Mouse (Mus musculus) liver, adult 2 months (tissue): ENCODE data around the gene Scgb3a1. TPM values are rescaled to one million over a fixed set of nuclear protein-coding genes. Genes with fewer than 3 reads are reported as not detected.

ENCODE experiments used
- DNase-seq: peaks from one replicate; pipeline ENCODE4 v3.0.0-alpha.2; 2011; ENCODE audit warnings: low read depth, low spot score; ENCODE audit errors: extremely low read depth
- H3K27ac ChIP-seq: fragments of 200-500 bp; replicated peaks from 2 replicates; pipeline ENCODE4 v1.5.1; 2012; ENCODE audit warnings: low read depth, mild to moderate bottlenecking, control low read depth, inconsistent platforms, low read length; ENCODE audit not compliant: insufficient read depth
- H3K27me3 ChIP-seq: fragments of 200-500 bp; 2 replicates; pipeline ENCODE4 v1.6.1; 2012; ENCODE audit warnings: mild to moderate bottlenecking, moderate library complexity, low read length, inconsistent platforms; ENCODE audit not compliant: control insufficient read depth, insufficient read depth
- H3K36me3 ChIP-seq: fragments of 200-500 bp; 2 replicates; pipeline ENCODE4 v1.6.1; 2012; ENCODE audit warnings: low read length, inconsistent platforms; ENCODE audit not compliant: control insufficient read depth, insufficient read depth
- H3K4me1 ChIP-seq: fragments of 200-500 bp; 2 replicates; pipeline ENCODE4 v1.6.1; 2011; ENCODE audit warnings: low read length; ENCODE audit not compliant: control insufficient read depth, insufficient read depth
- H3K4me3 ChIP-seq: fragments of 200-500 bp; 2 replicates; pipeline ENCODE4 v1.5.1; 2011; ENCODE audit warnings: low read depth, mild to moderate bottlenecking, control low read depth, low read length, moderate library complexity; ENCODE audit not compliant: insufficient read depth
- H3K79me2 ChIP-seq: fragments of 200-500 bp; 2 replicates; pipeline ENCODE4 v1.6.1; 2012; ENCODE audit warnings: inconsistent platforms, mild to moderate bottlenecking, low read length, moderate library complexity; ENCODE audit not compliant: control insufficient read depth, insufficient read depth
- H3K9ac ChIP-seq: fragments of 200-500 bp; 2 replicates; pipeline ENCODE4 v1.6.1; 2012; ENCODE audit warnings: low read depth, mild to moderate bottlenecking, control low read depth, inconsistent platforms, low read length
- CTCF ChIP-seq: fragments of 200-500 bp; IDR thresholded peaks from 2 replicates; pipeline ENCODE4 v1.5.1; 2011; ENCODE audit warnings: low read depth, low read length, control low read depth
- POLR2A ChIP-seq: fragments of 200-500 bp; IDR thresholded peaks from 2 replicates; pipeline ENCODE4 v1.6.1; 2011; ENCODE audit warnings: low read length, control low read depth; ENCODE audit not compliant: insufficient read depth; ENCODE audit errors: extremely low read depth
- WGBS: fragments of 180-500 bp; shearing (Covaris S2); methylation state at CpG from one replicate; pipeline ENCODE4 v1.1.7; 2018; 5-methylcytosine and 5-hydroxymethylcytosine counted together
- polyA plus RNA-seq: library from polyadenylated mRNA; depleted of rRNA; stranded (reverse); fragments of >200 nt; gene quantifications from 2 replicates; pipeline ENCODE4 v1.2.3, GENCODE M21; 2012
- total RNA-seq: library from RNA; depleted of rRNA; stranded (reverse); fragments of >200 nt; gene quantifications from 2 replicates; pipeline ENCODE4 v1.2.3, GENCODE M21; 2014

Scgb3a1 gene
- total and polyA plus RNA-seq, 2 experiments, result 0.22 TPM; not detected in 1

GRCm38 (mm10) chr11:49695013-49695412 lies 31.6 kb downstream of the Scgb3a1 start:
- H3K4me1 ChIP-seq, result peaks cover 5% of the 10 kb centered on the region; the same call in 1 of the 2 replicates
- H3K36me3 ChIP-seq, result peaks cover 10% of the 10 kb centered on the region; the same call in 1 of the 2 replicates
- H3K9ac ChIP-seq, result no peak overlapping the region
- no peak overlapping the region for H3K27ac ChIP-seq
- DNase-seq, result no peak
- H3K4me3 ChIP-seq, result no peak overlapping the region
- no peaks in the 10 kb centered on the region for H3K27me3 ChIP-seq
- 77% methylated on average over 3 of the region's 3 CpGs for WGBS
- peaks cover 23% of the 10 kb centered on the region; the same call in 1 of the 2 replicates for H3K79me2 ChIP-seq
- no peak for TF ChIP-seq POLR2A
- no peak for TF ChIP-seq CTCF

GRCm38 (mm10) chr11:49695695-49696094 lies 32.3 kb downstream of the Scgb3a1 start:
- no peaks in the 10 kb centered on the region for H3K27me3 ChIP-seq
- H3K79me2 ChIP-seq, result peaks cover 19% of the 10 kb centered on the region; the same call in 1 of the 2 replicates
- peaks cover 5% of the 10 kb centered on the region; the same call in 1 of the 2 replicates for H3K4me1 ChIP-seq
- peak; percentile 21 for DNase-seq
- WGBS, result 76% methylated on average over 2 of the region's 2 CpGs
- no peak overlapping the region for H3K9ac ChIP-seq
- H3K27ac ChIP-seq, result no peak overlapping the region
- H3K36me3 ChIP-seq, result peaks cover 8% of the 10 kb centered on the region; the same call in 1 of the 2 replicates
- TF ChIP-seq CTCF, result no peak
- no peak for TF ChIP-seq POLR2A
- no peak overlapping the region for H3K4me3 ChIP-seq

- Histone ChIP-seq H3K79me2 (peaks cover 23% of the 10 kb centered on the region; the same call in 1 of the 2 replicates), H3K27me3 (no peaks in the 10 kb centered on the region), H3K27ac (no peak overlapping the region), H3K9ac (no peak overlapping the region), H3K36me3 (peaks cover 13% of the 10 kb centered on the region), H3K4me1 (peaks cover 5% of the 10 kb centered on the region; the same call in 1 of the 2 replicates), H3K4me3 (no peak overlapping the region)
- no peak for DNase-seq
- WGBS, result 99% methylated on average over 2 of the region's 2 CpGs
- no peak for TF ChIP-seq CTCF
- no peak for TF ChIP-seq POLR2A
These were observed 33.1 kb downstream of the Scgb3a1 start for GRCm38 (mm10) chr11:49696472-49696871.

- no peak for DNase-seq
- no peak overlapping the region for H3K4me3 ChIP-seq
- TF ChIP-seq CTCF (no peak), POLR2A (no peak)
- WGBS, result 61% methylated on average over 5 of the region's 5 CpGs
- no peak overlapping the region for H3K27ac ChIP-seq
- peaks cover 5% of the 10 kb centered on the region; the same call in 1 of the 2 replicates for H3K4me1 ChIP-seq
- H3K79me2 ChIP-seq, result peaks cover 24% of the 10 kb centered on the region; the same call in 1 of the 2 replicates
- peaks cover 22% of the 10 kb centered on the region for H3K36me3 ChIP-seq
- no peaks in the 10 kb centered on the region for H3K27me3 ChIP-seq
- H3K9ac ChIP-seq, result no peak overlapping the region
These were observed 34.4 kb downstream of the Scgb3a1 start for GRCm38 (mm10) chr11:49697779-49698178.

GRCm38 (mm10) chr11:49699079-49699478 lies 35.7 kb downstream of the Scgb3a1 start:
- no peak overlapping the region for H3K4me3 ChIP-seq
- peaks cover 5% of the 10 kb centered on the region; the same call in 1 of the 2 replicates for H3K4me1 ChIP-seq
- H3K36me3 ChIP-seq, result peaks cover 22% of the 10 kb centered on the region
- no peak for DNase-seq
- no peak overlapping the region for H3K27ac ChIP-seq
- WGBS, result 93% methylated on average over 1 of the region's 1 CpGs
- no peak for TF ChIP-seq POLR2A
- TF ChIP-seq CTCF, result no peak
- peaks cover 20% of the 10 kb centered on the region; the same call in 1 of the 2 replicates for H3K79me2 ChIP-seq
- H3K9ac ChIP-seq, result no peak overlapping the region
- no peaks in the 10 kb centered on the region for H3K27me3 ChIP-seq

GRCm38 (mm10) chr11:49702014-49702413 lies 38.6 kb downstream of the Scgb3a1 start:
- H3K9ac ChIP-seq, result no peak overlapping the region
- H3K36me3 ChIP-seq, result peaks cover 22% of the 10 kb centered on the region
- WGBS, result 93% methylated on average over 8 of the region's 8 CpGs
- H3K4me1 ChIP-seq, result peaks cover 2% of the 10 kb centered on the region; the same call in 1 of the 2 replicates
- no peaks in the 10 kb centered on the region for H3K27me3 ChIP-seq
- H3K79me2 ChIP-seq, result peaks cover 22% of the 10 kb centered on the region; the same call in 1 of the 2 replicates
- TF ChIP-seq CTCF, result no peak
- TF ChIP-seq POLR2A, result no peak
- no peak overlapping the region for H3K4me3 ChIP-seq
- no peak overlapping the region for H3K27ac ChIP-seq
- DNase-seq, result no peak
